Mouse (Mus musculus) left cerebral cortex, postnatal 36 days (tissue): Measurements from ENCODE around the gene Xylt2. TPM values are rescaled to one million over a fixed set of nuclear protein-coding genes. Genes with fewer than 3 reads are reported as not detected.
"Not testable (repeated sequence)": the region's sequence is repeated elsewhere in the genome, so short reads cannot be mapped to it uniquely, and the experiment has no call there.

Source experiments
- DNase-seq, 2 experiments: peaks; one replicate each; pipeline ENCODE4 v3.0.0; 2021 to 2022; ENCODE audit warnings: low spot score in 2 of 2, mixed read lengths in 1 of 2
- intact Hi-C: fragments of 180-260 bp; cut with DNase I; formaldehyde crosslinking; loops from one replicate; pipeline ENCODE4 v1.15.1; 2025
- total RNA-seq, 2 experiments: library from RNA; stranded (reverse); gene quantifications; 2 replicates each; pipeline ENCODE4 v1.2.3; 2021

Xylt2 gene
- total RNA-seq: 10 to 100 TPM; 24.5 to 26.0 TPM

DNA sequence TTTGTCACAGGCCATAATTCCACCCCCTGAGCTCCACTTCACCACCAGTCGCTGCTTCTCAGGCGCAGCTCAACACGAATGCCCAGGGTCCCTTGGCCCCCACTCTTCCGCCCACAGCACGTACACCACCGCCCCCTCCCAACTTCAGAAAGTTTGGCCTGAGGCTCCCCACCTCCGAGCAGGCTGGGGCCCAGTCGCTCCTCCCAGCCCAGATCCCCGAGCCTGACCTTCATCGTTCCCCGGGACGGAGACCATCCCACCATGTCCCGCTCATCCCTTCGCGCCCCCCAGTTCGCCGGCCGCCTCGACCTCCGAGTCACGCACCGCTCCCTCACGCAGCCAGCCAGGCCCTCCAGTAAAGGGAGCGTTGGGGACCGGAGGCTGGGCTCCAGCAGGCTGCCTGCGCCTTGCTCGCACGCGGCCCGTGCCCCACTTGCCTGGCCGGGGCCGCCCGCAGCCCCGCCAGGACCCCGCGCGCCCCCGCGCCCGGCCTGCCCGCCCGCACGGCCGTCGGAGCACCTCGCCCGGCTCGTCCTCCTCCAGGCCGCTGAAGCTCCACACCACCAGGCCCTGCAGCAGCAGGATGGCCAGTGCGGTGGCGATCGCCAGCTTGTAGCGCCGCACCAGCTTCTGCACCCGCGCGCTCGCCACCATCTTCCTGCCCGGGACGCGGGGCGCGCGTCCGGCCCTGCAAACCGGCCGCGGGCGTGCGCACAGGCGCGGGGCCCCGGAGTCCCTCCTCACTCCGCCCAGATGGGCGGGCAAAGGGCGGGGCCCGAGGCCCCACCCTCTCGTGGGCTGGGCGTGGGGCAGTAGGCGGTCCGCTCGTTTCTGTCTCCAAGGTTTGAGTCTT lies at the start of gene Xylt2:
Gene Xylt2 (minus strand): TSS at position 762 of the 853 bp plus-strand sequence.
- intact Hi-C loops: no loop called here

DNA sequence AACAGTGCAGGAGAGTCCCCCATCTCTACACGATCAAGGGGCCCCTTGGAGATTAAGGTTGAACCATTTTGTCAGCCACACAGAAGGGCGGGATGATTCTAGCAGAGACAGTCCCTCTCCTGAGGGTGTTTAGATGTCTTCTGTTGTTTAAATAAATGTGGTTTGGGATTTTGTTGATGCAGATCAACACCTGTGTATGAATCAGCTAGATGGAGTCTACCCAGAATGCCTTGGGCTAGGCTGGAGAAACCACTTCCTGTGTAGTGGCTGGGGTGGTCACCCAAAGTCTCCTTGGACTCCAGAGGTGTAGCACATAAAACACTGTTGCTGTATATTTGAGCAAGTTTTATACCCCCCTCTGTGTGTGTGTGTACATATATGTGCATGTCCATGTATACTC lies 41.9 kb upstream of the Xylt2 start:
- no peak for DNase-seq
- intact Hi-C loops: no loop called here

More for the DNA sequence above, at the start of gene Xylt2:
- peak; percentile 87 to 92 for DNase-seq

- intact Hi-C loops: no loop called here
Measured at GRCm38 (mm10) chr11:94718113-94718909, 41.0 kb upstream of the Xylt2 start.

GRCm38 (mm10) chr11:94717239-94717638 lies 39.9 kb upstream of the Xylt2 start:
- intact Hi-C loops: no loop called here
- DNase-seq: no peak

More at GRCm38 (mm10) chr11:94718113-94718909, 41.0 kb upstream of the Xylt2 start:
- DNase-seq: no peak

- intact Hi-C loops: no loop called here
- DNase-seq: no peak
Measured at GRCm38 (mm10) chr11:94716754-94717153, 39.4 kb upstream of the Xylt2 start.

DNA sequence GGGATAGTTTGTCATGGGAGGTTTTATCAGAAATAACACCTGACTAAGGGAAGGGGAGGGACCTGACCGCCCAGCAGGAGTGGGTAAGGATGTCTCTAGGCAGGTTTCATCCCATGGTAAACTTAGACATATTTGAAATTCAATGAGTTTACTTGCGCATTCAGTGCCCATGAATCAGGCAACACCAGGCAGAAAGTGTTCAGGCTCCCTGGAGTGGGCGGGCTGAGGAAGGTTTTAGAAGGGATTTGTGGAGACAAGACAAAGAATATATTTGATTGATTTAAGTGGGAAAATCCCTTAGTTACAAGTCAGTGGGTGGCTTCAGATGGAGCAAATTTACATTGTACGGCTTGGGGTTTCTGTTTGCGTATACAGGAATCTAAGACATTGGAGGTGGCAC lies 38.3 kb upstream of the Xylt2 start:
- peak; percentile 19 to 38 for DNase-seq
- intact Hi-C loops: no loop called here

- intact Hi-C loops: no loop called here
- no peak for DNase-seq
Measured at GRCm38 (mm10) chr11:94713246-94713860, 36.0 kb upstream of the Xylt2 start.

DNA sequence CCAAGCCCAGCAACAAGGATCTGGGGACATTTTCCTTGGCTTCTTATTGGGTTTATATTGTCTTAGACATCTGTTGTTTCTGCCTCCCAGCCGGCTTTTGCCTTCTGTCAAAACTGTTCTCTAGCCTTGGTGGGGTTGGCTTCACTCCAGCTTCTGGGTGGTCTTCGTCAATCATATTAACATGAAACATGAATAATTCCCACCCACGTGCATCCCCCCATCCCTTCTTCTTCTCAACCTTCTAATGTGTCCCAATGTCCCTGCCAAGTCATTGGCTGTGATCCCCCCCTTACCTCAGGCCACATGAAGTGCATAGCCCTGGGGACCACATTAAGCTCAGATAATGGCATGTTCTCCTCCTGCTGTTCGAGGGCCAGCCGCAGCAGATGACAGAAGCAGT lies 27.2 kb upstream of the Xylt2 start, which contains the start of gene Gm11541:
Gene Gm11541 (minus strand): TSS at position 28 of the 400 bp plus-strand sequence.
- no peak for DNase-seq
- intact Hi-C loops: no loop called here

DNA sequence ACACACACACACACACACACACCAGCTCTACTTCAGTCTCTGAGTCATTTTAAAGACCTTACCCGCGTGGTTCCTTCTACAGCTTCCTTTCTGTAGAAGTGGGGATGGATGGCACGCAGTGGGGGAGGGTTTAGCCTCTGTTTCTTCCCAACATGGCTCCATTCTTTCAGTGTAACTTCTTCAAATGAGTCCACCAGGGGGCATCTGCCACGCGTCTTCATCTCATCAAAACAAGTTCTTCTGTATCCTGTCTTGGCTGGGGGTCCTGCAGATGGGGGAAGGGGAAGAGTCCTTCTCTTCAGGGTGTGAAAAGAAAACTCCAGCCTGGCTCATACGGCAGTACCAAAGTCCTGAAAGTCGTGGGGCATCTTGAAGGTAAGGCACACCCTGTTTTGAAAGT lies 26.7 kb upstream of the Xylt2 start:
- no peak for DNase-seq
- intact Hi-C loops: no loop called here

DNA sequence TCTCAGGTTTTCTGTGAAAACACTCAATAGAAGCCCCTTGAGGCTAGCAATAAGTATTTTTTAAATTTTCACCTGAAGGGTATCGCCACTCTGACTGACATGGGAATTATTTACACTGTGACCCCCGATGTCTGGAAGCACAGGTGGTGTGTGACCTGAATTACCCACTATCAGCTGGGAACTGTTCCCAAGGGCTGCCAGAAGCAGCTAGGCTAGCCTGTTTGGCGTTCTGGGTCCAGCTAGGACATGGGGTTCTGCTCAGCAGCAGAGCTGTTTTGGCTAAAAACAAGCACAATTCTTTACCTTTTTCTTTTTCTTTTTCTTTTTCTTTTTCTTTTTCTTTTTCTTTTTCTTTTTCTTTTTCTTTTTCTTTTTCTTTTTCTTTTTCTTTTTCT lies 24.9 kb upstream of the Xylt2 start:
- intact Hi-C loops: no loop called here
- no peak for DNase-seq

DNA sequence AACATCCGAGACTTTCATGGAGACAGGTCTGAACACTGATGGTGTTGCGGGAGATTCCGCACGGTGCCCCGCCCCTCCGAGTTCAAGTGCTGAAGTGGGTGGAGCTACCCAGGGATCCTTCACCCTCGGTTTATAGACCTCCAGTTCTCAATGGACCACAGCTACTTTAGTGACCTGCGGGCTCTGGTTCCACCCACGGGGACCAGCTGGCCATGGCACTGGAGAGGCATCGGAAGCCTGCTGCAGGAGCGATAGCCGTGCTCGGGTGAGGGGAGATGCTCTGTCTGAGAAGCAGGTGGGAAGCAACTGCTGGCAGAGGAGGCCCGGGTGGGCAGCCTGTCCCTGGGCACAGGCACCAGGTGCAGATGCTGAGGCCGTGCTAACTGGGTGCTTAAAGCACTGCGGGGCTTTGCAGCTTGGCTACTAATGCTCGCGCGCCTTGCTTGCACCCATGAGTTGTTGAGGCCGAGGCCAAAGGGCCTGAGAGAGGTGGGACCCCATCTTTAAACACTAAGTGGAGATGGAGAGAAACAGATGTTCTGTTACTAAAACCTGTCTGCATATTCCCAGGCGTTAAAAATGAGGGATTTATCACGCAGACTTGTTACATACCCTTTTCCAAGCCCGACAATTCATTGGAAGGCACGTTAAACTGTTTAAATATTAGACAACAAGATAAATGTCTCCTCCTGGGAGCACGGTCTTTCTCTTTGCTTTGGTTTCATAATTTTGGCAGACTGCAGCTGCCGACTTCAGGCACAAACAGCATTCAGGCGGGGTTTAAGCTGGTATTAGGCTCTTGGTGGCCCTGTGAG lies 24.3 kb upstream of the Xylt2 start:
- intact Hi-C loops: no loop called here
- no peak for DNase-seq

GRCm38 (mm10) chr11:94699399-94699798 lies 22.1 kb upstream of the Xylt2 start:
- no peak for DNase-seq
- intact Hi-C loops: no loop called here

DNA sequence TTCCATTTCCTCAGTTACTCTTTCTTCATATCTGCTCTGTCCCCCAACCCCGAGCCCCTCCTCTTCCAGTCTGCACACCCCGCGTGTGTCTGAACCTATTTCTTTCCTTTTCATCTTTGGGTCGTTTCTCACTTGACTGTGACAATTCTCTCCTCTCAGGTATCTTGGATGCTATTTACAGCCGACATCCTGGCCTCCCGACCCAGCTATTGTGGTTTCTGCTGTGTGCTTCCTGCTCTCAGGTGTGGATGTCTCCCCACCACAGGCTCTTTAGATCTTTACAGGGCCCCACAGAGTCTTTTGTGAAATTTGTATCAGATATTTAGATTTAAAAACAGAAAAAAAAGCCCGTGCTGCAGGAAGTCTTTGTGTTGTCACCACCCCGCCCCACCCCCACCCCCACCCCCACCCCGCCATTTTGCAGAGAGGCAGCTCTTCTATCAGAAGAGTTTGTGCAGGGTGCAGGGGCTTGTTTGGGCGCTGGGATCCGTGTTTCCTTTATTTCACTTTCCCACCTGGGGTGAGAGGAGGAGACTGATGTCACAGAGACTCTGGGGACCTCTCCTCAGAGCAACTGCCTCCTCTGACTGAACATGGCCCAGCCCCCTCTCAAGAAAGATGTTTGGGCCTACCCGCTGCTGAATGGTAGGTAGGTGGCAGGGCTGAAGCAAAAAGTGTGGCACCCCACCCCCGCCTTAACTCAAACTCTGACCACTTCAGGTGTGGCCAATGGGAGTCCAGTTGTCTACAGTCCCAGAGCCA lies 20.6 kb upstream of the Xylt2 start:
- no peak for DNase-seq
- intact Hi-C loops: no loop called here

DNA sequence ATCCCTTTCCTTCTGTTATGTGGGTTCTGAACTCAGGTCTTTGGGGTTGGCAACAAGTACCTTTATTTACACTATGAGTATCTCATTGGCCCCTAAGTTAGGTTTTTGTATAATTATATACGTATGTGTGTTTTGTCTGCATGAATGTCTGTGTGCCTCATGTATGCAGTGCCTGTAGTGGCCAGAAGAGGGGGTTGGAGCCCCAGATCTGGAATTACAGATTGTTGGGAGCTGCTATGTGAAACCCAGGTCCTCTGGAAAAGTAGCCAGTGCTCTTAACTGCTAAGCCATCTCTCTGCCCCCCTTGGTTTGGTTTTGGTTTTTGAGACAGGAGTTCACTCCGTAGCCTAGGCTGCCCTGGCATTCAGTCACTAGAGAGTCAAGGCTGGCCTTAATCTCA lies 19.8 kb upstream of the Xylt2 start:
- no peak for DNase-seq
- intact Hi-C loops: no loop called here

DNA sequence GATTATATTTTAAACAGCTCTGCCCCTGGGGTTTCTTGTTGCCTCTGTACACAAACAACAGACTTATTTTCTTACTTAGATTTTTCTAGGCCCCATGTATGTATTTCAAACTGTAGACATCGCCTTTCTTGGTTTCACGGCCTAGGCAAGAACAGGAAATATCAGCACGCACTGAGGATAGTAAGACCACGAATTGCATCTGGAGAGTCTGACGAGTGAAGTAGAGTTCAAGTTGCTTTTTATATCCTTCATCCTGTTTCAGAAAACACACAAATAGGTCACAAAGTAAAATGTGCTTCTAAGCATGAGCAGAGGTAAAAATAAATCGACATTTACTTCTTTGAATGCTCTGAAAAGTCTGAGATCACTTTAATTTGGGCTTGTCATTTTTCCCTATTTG lies 18.2 kb upstream of the Xylt2 start:
- intact Hi-C loops: no loop called here
- no peak for DNase-seq

DNA sequence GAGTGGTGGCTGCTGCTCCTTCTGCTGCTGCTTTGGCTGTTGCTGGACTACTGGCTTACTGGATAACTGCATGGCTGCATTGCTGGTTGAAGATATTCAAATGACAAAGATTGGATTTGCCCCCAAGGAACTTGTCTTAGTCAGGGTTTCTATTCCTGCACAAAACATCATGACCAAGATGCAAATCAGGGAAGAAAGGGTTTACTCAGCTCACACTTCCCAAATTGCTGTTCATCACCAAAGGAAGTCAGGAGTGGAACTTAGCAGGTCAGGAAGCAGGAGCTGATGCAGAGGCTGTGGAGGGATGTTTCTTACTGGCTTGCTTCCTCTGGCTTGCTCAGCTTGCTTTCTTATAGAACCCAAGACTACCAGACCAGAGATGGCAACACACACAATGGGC lies 15.2 kb upstream of the Xylt2 start:
- intact Hi-C loops, DNase-seq: not testable (repeated sequence)

DNA sequence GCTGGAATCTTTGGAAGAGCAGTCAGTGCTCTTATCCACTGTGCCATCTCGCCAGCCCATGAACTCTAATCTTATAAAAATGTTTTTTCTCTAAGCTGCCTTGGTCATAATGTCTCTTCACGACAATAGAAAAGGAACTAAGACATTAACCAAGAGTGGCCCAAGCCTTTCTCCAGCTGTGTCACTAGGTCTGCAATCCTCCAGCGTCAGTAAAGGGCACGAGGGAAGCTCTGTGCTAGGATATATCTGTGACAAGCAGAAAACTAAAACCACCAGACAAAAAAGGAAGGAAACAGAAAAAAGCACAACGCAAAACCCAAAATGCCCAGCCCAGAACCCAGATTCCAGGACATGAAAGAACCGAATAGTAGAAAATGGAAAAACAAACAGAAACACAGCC lies 9.9 kb upstream of the Xylt2 start:
- DNase-seq: no peak
- intact Hi-C loops: no loop called here

DNA sequence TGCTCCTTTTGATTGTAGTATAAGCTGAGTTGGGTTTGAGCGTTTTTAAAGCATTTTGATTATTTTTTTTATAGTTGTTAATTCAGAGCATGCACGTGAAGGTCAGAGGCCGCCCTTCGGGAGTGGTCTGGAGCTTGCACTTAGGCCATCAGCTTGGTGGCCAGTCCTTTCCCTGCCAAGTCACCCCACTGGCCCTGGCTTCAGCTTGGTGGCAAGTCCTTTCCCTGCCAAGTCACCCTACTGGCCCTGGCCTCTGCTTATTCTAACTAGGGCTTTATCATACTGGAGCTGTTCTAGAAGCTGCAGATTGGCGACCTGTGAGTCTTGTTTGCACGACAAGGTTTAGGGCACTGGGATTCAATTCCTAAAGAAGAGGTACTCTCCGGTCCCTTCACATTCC lies 5.1 kb upstream of the Xylt2 start:
- intact Hi-C loops: no loop called here
- DNase-seq: no peak

DNA sequence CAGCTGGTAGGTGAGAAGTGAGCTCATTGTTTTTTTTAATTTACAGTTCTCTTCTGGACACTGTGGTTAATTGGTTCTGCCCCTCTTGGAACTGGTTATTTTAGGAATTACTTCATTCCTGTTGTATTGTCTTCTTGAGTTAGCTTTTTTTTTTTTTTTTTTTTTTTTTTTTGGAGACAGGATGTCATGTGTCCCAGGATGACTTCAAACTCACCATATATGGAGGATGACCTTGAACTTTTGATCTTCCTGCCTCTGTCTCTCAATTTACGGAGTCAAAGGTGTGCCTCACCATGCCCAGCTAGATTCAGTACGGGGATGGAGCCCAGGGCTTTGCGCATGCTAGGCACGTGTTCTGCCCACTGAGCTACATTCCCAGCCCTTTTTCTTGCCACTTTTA lies 4.3 kb upstream of the Xylt2 start:
- intact Hi-C loops: no loop called here
- DNase-seq: no peak
